Mouse (Mus musculus): ENCODE measurements around the gene Opcml. TPM values are rescaled to one million over a fixed set of nuclear protein-coding genes. Genes with fewer than 3 reads are reported as not detected.

Opcml gene
- polyA plus RNA-seq, 1 experiment = not detected

DNA sequence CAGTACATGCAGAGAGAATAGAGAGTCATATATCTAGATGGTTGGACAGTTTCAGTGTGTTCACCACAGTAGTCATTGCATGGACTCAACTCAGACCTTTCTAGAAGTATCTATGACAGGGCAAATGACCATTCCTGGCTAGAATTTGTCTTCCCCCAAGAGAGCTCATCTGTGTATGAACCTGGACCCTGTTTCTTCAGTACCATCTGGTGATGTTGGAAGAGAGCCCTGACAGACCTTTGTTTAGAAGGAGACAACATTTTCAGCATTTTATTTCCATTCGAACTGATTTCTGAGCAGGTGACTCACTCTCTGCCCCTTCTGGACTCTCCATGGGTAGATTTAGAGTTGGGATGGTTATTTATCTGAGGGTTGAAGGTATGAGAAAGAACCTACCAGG is 827.1 kb downstream of the Opcml start:
- no peak overlapping the region for H3K4me2 ChIP-seq (ENCODE audit: low read depth)
- no peak overlapping the region for H3ac ChIP-seq (ENCODE audit: control insufficient read depth, insufficient read length)
- H3K36me3 ChIP-seq (ENCODE audit: control insufficient read depth, insufficient read depth) = no peaks in the 10 kb centered on the region
- TF ChIP-seq REST (IDR thresholded peaks at IDR 0.05; ENCODE audit: insufficient read depth, insufficient read length) = no peak
- no peak for TF ChIP-seq POLR2A (IDR thresholded peaks at IDR 0.05; ENCODE audit: insufficient read length, low read depth)
- TF ChIP-seq SRF (IDR thresholded peaks at IDR 0.05; ENCODE audit: control insufficient read depth, insufficient read length, low read depth) = no peak
- TF ChIP-seq POLR2AphosphoS2 (IDR thresholded peaks at IDR 0.05; ENCODE audit: insufficient read length, low read depth) = no peak
- no peak for TF ChIP-seq CEBPB (IDR thresholded peaks at IDR 0.05; ENCODE audit: insufficient read depth, poor library complexity, severe bottlenecking)
- TF ChIP-seq TCF12 (IDR thresholded peaks at IDR 0.05; ENCODE audit: insufficient read depth, poor library complexity, severe bottlenecking) = no peak
- TF ChIP-seq USF1 (IDR thresholded peaks at IDR 0.05; ENCODE audit: low read depth) = no peak
- no peak for TF ChIP-seq E2F4 (IDR thresholded peaks at IDR 0.05; ENCODE audit: insufficient read depth)
- TF ChIP-seq MYOG (IDR thresholded peaks at IDR 0.05; ENCODE audit: control insufficient read depth in 1 of 3, insufficient read depth in 1 of 3, insufficient read length in 2 of 3, low read depth in 2 of 3) = no peak
- no peak for TF ChIP-seq MAX (IDR thresholded peaks at IDR 0.05; ENCODE audit: low read depth)
- no peak for TF ChIP-seq MYOD1 (IDR thresholded peaks at IDR 0.05; ENCODE audit: control insufficient read depth in 1 of 3, insufficient read length in 2 of 3, low read depth in 2 of 3)
- TF ChIP-seq TCF3 (IDR thresholded peaks at IDR 0.05; ENCODE audit: insufficient read length, low read depth) = no peak
- H3K4me3 ChIP-seq = no peak overlapping the region
- H3K27me3 ChIP-seq (ENCODE audit: control insufficient read depth, insufficient read depth, insufficient read length) = no peaks in the 10 kb centered on the region
- no peaks in the 10 kb centered on the region for H3K79me2 ChIP-seq (ENCODE audit: control insufficient read depth, insufficient read depth)

DNA sequence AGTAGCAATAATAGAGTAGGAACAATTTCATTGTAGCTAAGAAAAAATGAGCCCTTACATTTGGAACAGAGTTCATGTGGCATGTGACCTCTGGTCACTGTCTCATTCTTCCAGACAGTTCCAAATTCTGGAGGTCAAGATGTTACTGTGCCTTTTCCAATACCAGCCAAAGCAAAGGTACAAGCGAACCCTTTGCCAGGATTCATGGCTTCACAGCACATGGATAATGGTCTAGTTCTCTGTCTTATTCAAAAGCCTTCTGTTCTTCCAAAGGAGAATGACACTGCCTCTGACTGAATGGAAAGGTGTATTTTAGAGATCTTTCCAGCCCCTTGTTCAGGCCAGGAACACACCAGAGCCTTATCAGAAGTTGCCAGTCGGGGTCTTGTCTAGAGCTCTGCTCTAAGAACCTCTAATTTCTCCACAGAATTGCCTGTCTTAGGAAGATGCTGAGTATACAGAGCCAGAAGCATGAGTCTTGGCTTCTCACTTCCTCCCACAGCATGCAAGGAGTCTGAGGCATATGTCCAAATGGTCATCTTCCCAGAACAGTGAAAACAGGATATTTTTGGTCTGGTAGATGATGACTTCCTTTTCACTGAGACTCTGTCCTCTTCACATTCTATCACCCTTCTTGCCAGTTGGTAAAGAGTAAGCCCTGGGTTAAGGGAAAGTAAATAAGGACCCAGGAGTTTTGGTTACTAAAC is 827.8 kb downstream of the Opcml start:
- Histone ChIP-seq H3ac (ENCODE audit: control insufficient read depth, insufficient read length) (no peak overlapping the region), H3K27me3 (ENCODE audit: control insufficient read depth, insufficient read depth, insufficient read length) (no peaks in the 10 kb centered on the region), H3K36me3 (ENCODE audit: control insufficient read depth, insufficient read depth) (no peaks in the 10 kb centered on the region), H3K79me2 (ENCODE audit: control insufficient read depth, insufficient read depth) (no peaks in the 10 kb centered on the region), H3K4me2 (ENCODE audit: low read depth) (no peak overlapping the region), H3K4me3 (no peak overlapping the region)
- no peak for TF ChIP-seq CEBPB (IDR thresholded peaks at IDR 0.05; ENCODE audit: insufficient read depth, poor library complexity, severe bottlenecking)
- no peak for TF ChIP-seq TCF3 (IDR thresholded peaks at IDR 0.05; ENCODE audit: insufficient read length, low read depth)
- no peak for TF ChIP-seq MAX (IDR thresholded peaks at IDR 0.05; ENCODE audit: low read depth)

DNA sequence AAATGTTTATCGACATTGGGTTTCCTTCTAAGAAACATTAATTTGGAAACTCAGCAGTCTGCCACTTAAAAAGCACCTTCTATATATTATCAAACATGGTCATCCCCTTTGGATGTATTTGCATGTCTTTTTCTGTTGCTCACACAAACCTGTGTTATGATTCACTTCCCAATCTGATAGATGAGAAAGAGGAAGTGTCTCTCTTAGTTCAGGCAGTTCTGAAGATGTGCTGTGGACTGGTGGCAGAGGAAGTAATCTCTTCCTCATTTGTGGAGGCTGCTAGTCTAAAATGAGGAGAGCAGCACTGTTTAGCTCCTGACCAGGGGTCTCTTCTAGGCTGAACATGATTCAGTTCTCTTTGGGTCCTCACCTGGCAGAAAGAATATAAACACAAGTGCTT is 831.4 kb downstream of the Opcml start:
- H3K27me3 ChIP-seq (ENCODE audit: control insufficient read depth, insufficient read depth, insufficient read length) = no peaks in the 10 kb centered on the region
- no peaks in the 10 kb centered on the region for H3K36me3 ChIP-seq (ENCODE audit: control insufficient read depth, insufficient read depth)
- H3K4me2 ChIP-seq (ENCODE audit: low read depth) = no peak overlapping the region
- no peak overlapping the region for H3K4me3 ChIP-seq
- no peaks in the 10 kb centered on the region for H3K79me2 ChIP-seq (ENCODE audit: control insufficient read depth, insufficient read depth)
- no peak overlapping the region for H3ac ChIP-seq (ENCODE audit: control insufficient read depth, insufficient read length)
- TF ChIP-seq TCF3 (IDR thresholded peaks at IDR 0.05; ENCODE audit: insufficient read length, low read depth) = no peak
- TF ChIP-seq USF1 (IDR thresholded peaks at IDR 0.05; ENCODE audit: low read depth) = no peak
- TF ChIP-seq POLR2A (IDR thresholded peaks at IDR 0.05; ENCODE audit: insufficient read length, low read depth) = no peak
- TF ChIP-seq REST (IDR thresholded peaks at IDR 0.05; ENCODE audit: insufficient read depth, insufficient read length) = no peak
- TF ChIP-seq E2F4 (IDR thresholded peaks at IDR 0.05; ENCODE audit: insufficient read depth) = no peak
- no peak for TF ChIP-seq MAX (IDR thresholded peaks at IDR 0.05; ENCODE audit: low read depth)
- no peak for TF ChIP-seq MYOD1 (IDR thresholded peaks at IDR 0.05; ENCODE audit: control insufficient read depth in 1 of 3, insufficient read length in 2 of 3, low read depth in 2 of 3)
- no peak for TF ChIP-seq MYOG (IDR thresholded peaks at IDR 0.05; ENCODE audit: control insufficient read depth in 1 of 3, insufficient read depth in 1 of 3, insufficient read length in 2 of 3, low read depth in 2 of 3)

DNA sequence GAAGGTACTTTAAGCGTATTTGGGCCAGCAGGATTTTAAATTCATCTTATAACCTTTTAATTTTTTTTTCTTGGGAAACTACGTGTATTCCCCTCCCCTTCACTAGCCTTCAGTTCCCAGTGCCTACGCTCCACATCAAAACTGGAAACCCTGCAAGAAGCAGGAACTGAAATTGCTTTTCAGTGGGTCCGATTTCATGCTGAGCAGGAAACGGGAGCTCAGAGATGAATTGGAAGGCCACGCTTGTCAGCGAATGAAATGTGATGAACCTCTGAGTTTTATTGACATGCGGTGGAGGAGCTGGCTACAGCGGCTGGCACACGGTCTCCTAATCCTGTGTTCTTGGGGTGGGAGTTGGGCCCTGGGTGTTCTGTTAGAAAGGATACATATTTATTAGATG is 834.3 kb downstream of the Opcml start:
- H3K27me3 ChIP-seq (ENCODE audit: control insufficient read depth, insufficient read depth, insufficient read length) = no peaks in the 10 kb centered on the region
- H3ac ChIP-seq (ENCODE audit: control insufficient read depth, insufficient read length) = no peak overlapping the region
- H3K4me3 ChIP-seq = no peak overlapping the region
- H3K36me3 ChIP-seq (ENCODE audit: control insufficient read depth, insufficient read depth) = no peaks in the 10 kb centered on the region
- H3K79me2 ChIP-seq (ENCODE audit: control insufficient read depth, insufficient read depth) = no peaks in the 10 kb centered on the region
- H3K4me2 ChIP-seq (ENCODE audit: low read depth) = no peak overlapping the region
- TF ChIP-seq TCF12 (IDR thresholded peaks at IDR 0.05; ENCODE audit: insufficient read depth, poor library complexity, severe bottlenecking) = no peak
- TF ChIP-seq USF1 (IDR thresholded peaks at IDR 0.05; ENCODE audit: low read depth) = no peak
- no peak for TF ChIP-seq MYOD1 (IDR thresholded peaks at IDR 0.05; ENCODE audit: control insufficient read depth in 1 of 3, insufficient read length in 2 of 3, low read depth in 2 of 3)
- TF ChIP-seq CEBPB (IDR thresholded peaks at IDR 0.05; ENCODE audit: insufficient read depth, poor library complexity, severe bottlenecking) = no peak
- TF ChIP-seq REST (IDR thresholded peaks at IDR 0.05; ENCODE audit: insufficient read depth, insufficient read length) = no peak
- TF ChIP-seq POLR2AphosphoS2 (IDR thresholded peaks at IDR 0.05; ENCODE audit: insufficient read length, low read depth) = no peak
- no peak for TF ChIP-seq E2F4 (IDR thresholded peaks at IDR 0.05; ENCODE audit: insufficient read depth)
- no peak for TF ChIP-seq POLR2A (IDR thresholded peaks at IDR 0.05; ENCODE audit: insufficient read length, low read depth)
- no peak for TF ChIP-seq TCF3 (IDR thresholded peaks at IDR 0.05; ENCODE audit: insufficient read length, low read depth)
- TF ChIP-seq MYOG (IDR thresholded peaks at IDR 0.05; ENCODE audit: control insufficient read depth in 1 of 3, insufficient read depth in 1 of 3, insufficient read length in 2 of 3, low read depth in 2 of 3) = no peak
- TF ChIP-seq MAX (IDR thresholded peaks at IDR 0.05; ENCODE audit: low read depth) = no peak
- no peak for TF ChIP-seq SRF (IDR thresholded peaks at IDR 0.05; ENCODE audit: control insufficient read depth, insufficient read length, low read depth)

DNA sequence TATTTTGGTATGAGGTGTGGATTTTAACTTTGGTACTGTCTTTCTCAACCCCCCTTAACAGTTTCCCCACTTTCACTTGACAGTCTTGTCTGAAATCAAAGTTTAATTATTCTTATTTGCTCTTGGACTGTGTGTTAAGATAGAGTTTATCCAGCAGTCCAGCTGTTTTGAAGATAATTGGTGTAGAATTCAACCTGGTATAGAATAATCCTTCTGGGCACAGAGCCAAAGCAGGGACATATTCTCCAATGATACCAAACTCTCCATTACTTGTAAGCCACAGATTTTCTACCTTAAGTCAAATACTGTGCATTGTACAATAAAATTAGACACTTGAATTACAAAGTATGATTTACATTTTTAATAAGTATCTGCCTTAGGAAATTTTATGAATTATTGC is 852.2 kb downstream of the Opcml start:
- Histone ChIP-seq H3K36me3 (ENCODE audit: control insufficient read depth, insufficient read depth) (no peaks in the 10 kb centered on the region), H3ac (ENCODE audit: control insufficient read depth, insufficient read length) (no peak overlapping the region), H3K4me3 (no peak overlapping the region), H3K4me2 (ENCODE audit: low read depth) (no peak overlapping the region), H3K79me2 (ENCODE audit: control insufficient read depth, insufficient read depth) (no peaks in the 10 kb centered on the region), H3K27me3 (ENCODE audit: control insufficient read depth, insufficient read depth, insufficient read length) (no peaks in the 10 kb centered on the region)
- TF ChIP-seq MYOG (IDR thresholded peaks at IDR 0.05; ENCODE audit: control insufficient read depth in 1 of 3, insufficient read depth in 1 of 3, insufficient read length in 2 of 3, low read depth in 2 of 3) (no peak), TCF12 (IDR thresholded peaks at IDR 0.05; ENCODE audit: insufficient read depth, poor library complexity, severe bottlenecking) (no peak), E2F4 (IDR thresholded peaks at IDR 0.05; ENCODE audit: insufficient read depth) (no peak), POLR2A (IDR thresholded peaks at IDR 0.05; ENCODE audit: insufficient read length, low read depth) (no peak), USF1 (IDR thresholded peaks at IDR 0.05; ENCODE audit: low read depth) (no peak), REST (IDR thresholded peaks at IDR 0.05; ENCODE audit: insufficient read depth, insufficient read length) (no peak), MYOD1 (IDR thresholded peaks at IDR 0.05; ENCODE audit: control insufficient read depth in 1 of 3, insufficient read length in 2 of 3, low read depth in 2 of 3) (no peak), POLR2AphosphoS2 (IDR thresholded peaks at IDR 0.05; ENCODE audit: insufficient read length, low read depth) (no peak), SRF (IDR thresholded peaks at IDR 0.05; ENCODE audit: control insufficient read depth, insufficient read length, low read depth) (no peak), TCF3 (IDR thresholded peaks at IDR 0.05; ENCODE audit: insufficient read length, low read depth) (no peak), CEBPB (IDR thresholded peaks at IDR 0.05; ENCODE audit: insufficient read depth, poor library complexity, severe bottlenecking) (no peak), MAX (IDR thresholded peaks at IDR 0.05; ENCODE audit: low read depth) (no peak)
